Mouse (Mus musculus): ENCODE data around the gene Rora. TPM values are rescaled to one million over a fixed set of nuclear protein-coding genes. Genes with fewer than 3 reads are reported as not detected.

Gene Rora
- polyA plus RNA-seq, 1 experiment from 2014 or later: 7.5 TPM

GRCm38 (mm10) chr9:69327077-69327476, 673.5 kb downstream of the Rora start:
- TF ChIP-seq EP300 (optimal IDR thresholded peaks at IDR 0.05) (no peak), CTCF (IDR thresholded peaks at IDR 0.05; ENCODE audit: low read depth) (no peak)
- no peak overlapping the region for H3K9ac ChIP-seq (ENCODE audit: low read length)
- no peak overlapping the region for H3K4me2 ChIP-seq (replicated peaks; ENCODE audit: low read depth)
- no peaks in the 10 kb centered on the region for H3K4me1 ChIP-seq (replicated peaks; ENCODE audit: control insufficient read depth, insufficient read depth)
- no peak overlapping the region for H3K4me3 ChIP-seq (ENCODE audit: low read depth, low read length)
- H3K27me3 ChIP-seq (ENCODE audit: control insufficient read depth, insufficient read depth, low read length): no peaks in the 10 kb centered on the region
- no peaks in the 10 kb centered on the region for H3K9me3 ChIP-seq (ENCODE audit: control insufficient read depth, low read length)
- no peak for ATAC-seq (ENCODE audit: low FRiP score, low TSS enrichment)
- 82% methylated on average over 9 of the region's 9 CpGs for WGBS
- DNase-seq (ENCODE audit: low spot score): no peak
- H3K27ac ChIP-seq (replicated peaks): no peak overlapping the region
- no peaks in the 10 kb centered on the region for H3K36me3 ChIP-seq (ENCODE audit: control insufficient read depth, insufficient read depth, low read length)

- H3K27me3 ChIP-seq (ENCODE audit: control insufficient read depth, insufficient read depth, low read length): no peaks in the 10 kb centered on the region
- H3K9me3 ChIP-seq (ENCODE audit: control insufficient read depth, low read length): no peaks in the 10 kb centered on the region
- H3K4me2 ChIP-seq (replicated peaks; ENCODE audit: low read depth): no peak overlapping the region
- H3K36me3 ChIP-seq (ENCODE audit: control insufficient read depth, insufficient read depth, low read length): no peaks in the 10 kb centered on the region
- ATAC-seq (ENCODE audit: low FRiP score, low TSS enrichment) (no peak), DNase-seq (ENCODE audit: low spot score) (no peak)
- no peak overlapping the region for H3K27ac ChIP-seq (replicated peaks)
- H3K4me3 ChIP-seq (ENCODE audit: low read depth, low read length): no peak overlapping the region
- no peak overlapping the region for H3K9ac ChIP-seq (ENCODE audit: low read length)
- H3K4me1 ChIP-seq (replicated peaks; ENCODE audit: control insufficient read depth, insufficient read depth): no peaks in the 10 kb centered on the region
- WGBS: 85% methylated on average over 7 of the region's 7 CpGs
- no peak for TF ChIP-seq EP300 (optimal IDR thresholded peaks at IDR 0.05)
- TF ChIP-seq CTCF (IDR thresholded peaks at IDR 0.05; ENCODE audit: low read depth): no peak
Measured at GRCm38 (mm10) chr9:69327591-69327990, 674.0 kb downstream of the Rora start.

DNA sequence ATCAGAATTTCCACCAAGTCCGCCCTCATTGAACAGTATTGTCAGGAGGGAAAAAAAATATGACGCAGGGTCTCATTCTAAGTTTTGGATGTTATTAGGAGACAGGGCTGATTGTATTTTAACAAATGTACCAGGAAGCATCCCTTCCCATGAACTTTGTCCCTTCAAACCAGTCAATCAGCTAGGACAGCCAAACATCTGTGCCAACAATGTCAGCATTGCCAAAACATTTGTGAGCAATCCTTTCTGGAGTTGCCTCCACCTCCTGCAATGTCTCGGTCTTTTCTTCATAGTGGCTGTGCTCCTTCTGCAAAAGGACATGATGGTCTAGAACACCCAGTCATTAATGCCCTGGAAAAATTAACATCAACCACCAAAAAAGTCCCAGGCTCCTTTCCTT, 678.2 kb downstream of the Rora start:
- H3K4me3 ChIP-seq (ENCODE audit: low read depth, low read length): no peak overlapping the region
- ATAC-seq (ENCODE audit: low FRiP score, low TSS enrichment) (no peak), DNase-seq (ENCODE audit: low spot score) (no peak)
- TF ChIP-seq CTCF (IDR thresholded peaks at IDR 0.05; ENCODE audit: low read depth): no peak
- WGBS: 79% methylated on average over 3 of the region's 3 CpGs
- no peaks in the 10 kb centered on the region for H3K27me3 ChIP-seq (ENCODE audit: control insufficient read depth, insufficient read depth, low read length)
- no peak overlapping the region for H3K4me2 ChIP-seq (replicated peaks; ENCODE audit: low read depth)
- H3K9me3 ChIP-seq (ENCODE audit: control insufficient read depth, low read length): no peaks in the 10 kb centered on the region
- no peak overlapping the region for H3K9ac ChIP-seq (ENCODE audit: low read length)
- H3K4me1 ChIP-seq (replicated peaks; ENCODE audit: control insufficient read depth, insufficient read depth): no peaks in the 10 kb centered on the region; the same call in 1 of the 2 replicates
- H3K27ac ChIP-seq (replicated peaks): no peak overlapping the region
- no peaks in the 10 kb centered on the region for H3K36me3 ChIP-seq (ENCODE audit: control insufficient read depth, insufficient read depth, low read length)

GRCm38 (mm10) chr9:69332802-69333568, 679.4 kb downstream of the Rora start:
- Histone ChIP-seq H3K27me3 (ENCODE audit: control insufficient read depth, insufficient read depth, low read length) (no peaks in the 10 kb centered on the region), H3K4me1 (replicated peaks; ENCODE audit: control insufficient read depth, insufficient read depth) (no peaks in the 10 kb centered on the region; the same call in 1 of the 2 replicates), H3K9me3 (ENCODE audit: control insufficient read depth, low read length) (no peaks in the 10 kb centered on the region), H3K9ac (ENCODE audit: low read length) (no peak overlapping the region), H3K36me3 (ENCODE audit: control insufficient read depth, insufficient read depth, low read length) (no peaks in the 10 kb centered on the region), H3K4me2 (replicated peaks; ENCODE audit: low read depth) (no peak overlapping the region), H3K4me3 (ENCODE audit: low read depth, low read length) (no peak overlapping the region), H3K27ac (replicated peaks) (no peak overlapping the region)
- TF ChIP-seq CTCF (IDR thresholded peaks at IDR 0.05; ENCODE audit: low read depth) (no peak), EP300 (optimal IDR thresholded peaks at IDR 0.05) (no peak)
- ATAC-seq (ENCODE audit: low FRiP score, low TSS enrichment) (no peak), DNase-seq (ENCODE audit: low spot score) (no peak)
- 77% methylated on average over 14 of the region's 14 CpGs for WGBS

DNA sequence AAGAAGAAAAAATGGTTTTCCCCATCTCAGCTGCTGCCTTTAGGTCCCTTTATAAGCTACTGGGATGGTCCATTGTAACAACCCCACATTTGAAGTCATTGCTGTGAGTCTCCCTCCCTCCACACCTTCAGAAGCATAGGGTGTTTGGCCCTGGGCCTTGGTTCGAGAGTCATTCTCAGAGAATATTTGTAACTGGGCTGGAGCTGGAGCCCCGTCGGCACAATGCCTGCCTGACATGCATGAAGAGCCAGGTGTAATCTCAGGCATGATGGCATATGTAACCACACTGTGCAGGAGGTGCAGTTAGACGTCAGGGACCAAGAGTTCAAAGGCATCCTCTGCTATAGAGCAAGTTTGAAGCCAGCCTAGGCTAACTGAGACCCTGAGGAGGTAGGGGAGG, 680.1 kb downstream of the Rora start:
- Histone ChIP-seq H3K4me1 (replicated peaks; ENCODE audit: control insufficient read depth, insufficient read depth) (no peaks in the 10 kb centered on the region; the same call in 1 of the 2 replicates), H3K36me3 (ENCODE audit: control insufficient read depth, insufficient read depth, low read length) (no peaks in the 10 kb centered on the region), H3K9me3 (ENCODE audit: control insufficient read depth, low read length) (no peaks in the 10 kb centered on the region), H3K9ac (ENCODE audit: low read length) (no peak overlapping the region), H3K27ac (replicated peaks) (no peak overlapping the region), H3K27me3 (ENCODE audit: control insufficient read depth, insufficient read depth, low read length) (no peaks in the 10 kb centered on the region), H3K4me3 (ENCODE audit: low read depth, low read length) (no peak overlapping the region), H3K4me2 (replicated peaks; ENCODE audit: low read depth) (no peak overlapping the region)
- TF ChIP-seq EP300 (optimal IDR thresholded peaks at IDR 0.05): no peak
- TF ChIP-seq CTCF (IDR thresholded peaks at IDR 0.05; ENCODE audit: low read depth): no peak
- DNase-seq (ENCODE audit: low spot score) (no peak), ATAC-seq (ENCODE audit: low FRiP score, low TSS enrichment) (no peak)
- WGBS: 78% methylated on average over 4 of the region's 4 CpGs

- ATAC-seq (ENCODE audit: low FRiP score, low TSS enrichment) (no peak), DNase-seq (ENCODE audit: low spot score) (no peak)
- no peaks in the 10 kb centered on the region; the same call in 1 of the 2 replicates for H3K4me1 ChIP-seq (replicated peaks; ENCODE audit: control insufficient read depth, insufficient read depth)
- H3K27ac ChIP-seq (replicated peaks): no peak overlapping the region
- no peaks in the 10 kb centered on the region for H3K9me3 ChIP-seq (ENCODE audit: control insufficient read depth, low read length)
- H3K27me3 ChIP-seq (ENCODE audit: control insufficient read depth, insufficient read depth, low read length): no peaks in the 10 kb centered on the region
- no peak for TF ChIP-seq CTCF (IDR thresholded peaks at IDR 0.05; ENCODE audit: low read depth)
- WGBS: 29% methylated on average over 8 of the region's 8 CpGs
- H3K4me3 ChIP-seq (ENCODE audit: low read depth, low read length): no peak overlapping the region
- H3K9ac ChIP-seq (ENCODE audit: low read length): no peak overlapping the region
- no peaks in the 10 kb centered on the region for H3K36me3 ChIP-seq (ENCODE audit: control insufficient read depth, insufficient read depth, low read length)
- no peak overlapping the region for H3K4me2 ChIP-seq (replicated peaks; ENCODE audit: low read depth)
Measured at GRCm38 (mm10) chr9:69334106-69334505, 680.5 kb downstream of the Rora start.

Measured in stomach, postnatal 0 days (tissue).